Mouse (Mus musculus): Measurements from ENCODE around the gene Slc35e2.

GRCm38 (mm10) chr4:155574931-155575330 lies 26.3 kb upstream of the Slc35e2 start:
- no peak for TF ChIP-seq CTCF (IDR thresholded peaks at IDR 0.05)
- TF ChIP-seq EP300 (IDR thresholded peaks at IDR 0.05) = no peak
